Mouse (Mus musculus) gastrocnemius, postnatal 36 days (tissue): ENCODE results near the gene Spag16. TPM values are rescaled to one million over a fixed set of nuclear protein-coding genes. Genes with fewer than 3 reads are reported as not detected.
"Not testable (repeated sequence)": the region's sequence is repeated elsewhere in the genome, so short reads cannot be mapped to it uniquely, and the experiment has no call there.

ENCODE experiments used
- DNase-seq, 2 experiments: peaks; one replicate each; pipeline ENCODE4 v3.0.0; 2022
- intact Hi-C: fragments of 180-260 bp; cut with DNase I; formaldehyde crosslinking; loops from one replicate; pipeline ENCODE4 v1.15.1; 2025
- long read RNA-seq, 2 experiments: library from polyadenylated mRNA; stranded (forward); transcript quantifications; one replicate each; pipeline ENCODE4 v2.0.0; 2021
- total RNA-seq, 2 experiments: library from RNA; stranded (reverse); gene quantifications; 2 replicates each; pipeline ENCODE4 v1.2.3; 2021

Spag16 gene
- not detected for total RNA-seq
- long read RNA-seq, experiment 1, partial matches to known transcripts: 0 of 1 reads
- long read RNA-seq, experiment 1, other reads (novel, unspliced or antisense): 1 of 1 reads
- long read RNA-seq, experiment 2: 0 reads

GRCm38 (mm10) chr1:69826806-69827703 lies at the start of gene Spag16:
Gene Spag16, plus strand, starts transcription at chr1:69826970.
- intact Hi-C loops: no loop called here
- no peak for DNase-seq

- no peak for DNase-seq
- intact Hi-C loops: no loop called here
Measured at GRCm38 (mm10) chr1:69785129-69785528, 41.6 kb upstream of the Spag16 start.

- intact Hi-C loops: no loop called here
- DNase-seq: no peak
Measured at GRCm38 (mm10) chr1:69786716-69787115, 40.1 kb upstream of the Spag16 start.

- DNase-seq: no peak
- intact Hi-C loops: no loop called here
Measured at GRCm38 (mm10) chr1:69787379-69787778, 39.4 kb upstream of the Spag16 start.

GRCm38 (mm10) chr1:69790337-69791250 lies 36.2 kb upstream of the Spag16 start:
- DNase-seq: peak in 1 of 2 experiments; percentile 17
- intact Hi-C loops: no loop called here

- DNase-seq: no peak
- intact Hi-C loops: no loop called here
Measured at GRCm38 (mm10) chr1:69798948-69799565, 27.7 kb upstream of the Spag16 start.

GRCm38 (mm10) chr1:69810161-69810560 lies 16.6 kb upstream of the Spag16 start:
- intact Hi-C loops: no loop called here
- DNase-seq: no peak

- intact Hi-C loops, DNase-seq: not testable (repeated sequence)
Measured at GRCm38 (mm10) chr1:69825635-69826034, 1.1 kb upstream of the Spag16 start.

GRCm38 (mm10) chr1:69828872-69829479 lies 2.2 kb downstream of the Spag16 start:
- DNase-seq: no peak
- intact Hi-C loops: no loop called here

GRCm38 (mm10) chr1:69830586-69830985 lies 3.8 kb downstream of the Spag16 start:
- no peak for DNase-seq
- intact Hi-C loops: no loop called here

GRCm38 (mm10) chr1:69831002-69831401 lies 4.2 kb downstream of the Spag16 start:
- intact Hi-C loops: no loop called here
- no peak for DNase-seq

- intact Hi-C loops: not testable (repeated sequence)
Measured at GRCm38 (mm10) chr1:69833476-69833875, 6.7 kb downstream of the Spag16 start.

GRCm38 (mm10) chr1:69853436-69853835 lies 26.7 kb downstream of the Spag16 start:
- intact Hi-C loops: no loop called here

More at GRCm38 (mm10) chr1:69833476-69833875, 6.7 kb downstream of the Spag16 start:
- not testable (repeated sequence) for DNase-seq

GRCm38 (mm10) chr1:69867776-69868175 lies 41.0 kb downstream of the Spag16 start:
- no peak for DNase-seq
- intact Hi-C loops: no loop called here

More at GRCm38 (mm10) chr1:69853436-69853835, 26.7 kb downstream of the Spag16 start:
- DNase-seq: no peak

GRCm38 (mm10) chr1:69956606-69957005 lies 129.8 kb downstream of the Spag16 start:
- intact Hi-C loops: no loop called here
- no peak for DNase-seq

- no peak for DNase-seq
- intact Hi-C loops: no loop called here
Measured at GRCm38 (mm10) chr1:69996874-69997273, 170.1 kb downstream of the Spag16 start.

GRCm38 (mm10) chr1:70012991-70013390 lies 186.2 kb downstream of the Spag16 start:
- DNase-seq: no peak
- intact Hi-C loops: no loop called here

GRCm38 (mm10) chr1:70037384-70037783 lies 210.6 kb downstream of the Spag16 start:
- intact Hi-C loops: no loop called here
- DNase-seq: no peak

- no peak for DNase-seq
- intact Hi-C loops: no loop called here
Measured at GRCm38 (mm10) chr1:70067404-70067803, 240.6 kb downstream of the Spag16 start.

GRCm38 (mm10) chr1:70073440-70073839 lies 246.7 kb downstream of the Spag16 start:
- DNase-seq: no peak
- intact Hi-C loops: no loop called here
